Mouse (Mus musculus) cerebral cortex, adult 2 months (tissue): ENCODE results near the gene Rasal1.

Experiments used
- WGBS: fragments of 180-500 bp; shearing (Covaris S2); methylation state at CpG from one replicate; pipeline ENCODE4 v1.1.7; 2018; 5-methylcytosine and 5-hydroxymethylcytosine counted together

Rasal1 gene

GRCm38 (mm10) chr5:120648569-120649373, at the start of gene Rasal1:
TSS of gene Rasal1 (plus strand) at chr5:120648812.
- 1% methylated on average over 51 of the region's 53 CpGs for WGBS

DNA sequence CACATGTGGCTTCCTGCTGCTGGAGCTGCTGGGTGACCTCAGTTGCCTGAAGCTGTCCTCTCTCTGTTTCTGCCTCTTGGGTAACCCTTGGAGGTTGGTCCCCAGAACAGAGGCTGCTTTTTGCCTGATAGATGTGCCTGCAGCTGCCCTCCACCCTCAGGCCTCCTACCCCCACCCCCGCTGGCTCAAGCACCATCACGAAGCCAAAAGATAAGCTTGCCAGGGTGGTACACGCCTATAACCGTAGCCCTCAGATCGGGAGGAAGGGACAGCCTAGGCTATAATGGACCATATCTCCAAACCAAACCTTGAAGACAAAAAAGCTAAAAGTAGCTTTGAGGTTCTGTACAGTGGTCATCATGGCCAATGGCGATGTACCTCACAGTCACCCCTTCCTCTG, 49.0 kb upstream of the Rasal1 start:
- WGBS = 93% methylated on average over 6 of the region's 6 CpGs

DNA sequence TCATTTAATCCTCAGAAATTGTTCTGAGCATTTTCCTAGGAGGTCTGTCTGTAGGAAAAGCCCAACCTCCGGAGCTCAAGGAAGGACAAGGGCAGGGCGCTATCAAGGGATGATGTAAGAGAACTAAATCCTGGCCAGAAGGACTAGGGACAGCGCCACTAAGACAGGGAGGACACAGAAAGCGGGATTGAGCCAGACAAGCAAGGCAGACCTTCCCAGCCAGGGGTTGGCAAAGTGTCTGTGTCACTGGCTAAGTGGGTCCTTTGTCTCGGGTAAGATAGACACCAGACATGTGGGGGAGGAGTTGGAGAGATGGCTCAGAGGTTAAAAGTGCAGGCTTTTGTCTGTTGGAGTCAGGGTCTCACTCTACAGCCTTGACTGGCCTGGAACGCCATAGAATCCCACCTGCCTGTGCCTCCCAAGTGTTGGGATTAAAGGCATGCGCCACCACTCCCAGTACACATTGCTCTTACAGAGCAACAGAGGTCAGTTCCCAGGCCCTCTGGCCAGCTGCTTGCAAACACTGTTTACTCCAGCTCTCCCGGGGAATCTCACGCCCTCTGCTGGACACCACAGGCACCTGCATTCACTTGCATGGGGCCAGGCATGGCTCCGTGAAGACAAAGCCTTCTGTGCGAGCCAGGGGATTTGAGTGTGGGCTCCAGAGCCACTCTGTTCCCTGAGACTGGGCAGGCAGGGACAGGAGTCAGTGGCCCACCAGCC, 47.5 kb upstream of the Rasal1 start:
- WGBS = 61% methylated on average over 11 of the region's 11 CpGs

- 94% methylated on average over 12 of the region's 12 CpGs for WGBS
Measured at GRCm38 (mm10) chr5:120602210-120602609, 46.4 kb upstream of the Rasal1 start.

GRCm38 (mm10) chr5:120603515-120603914, 45.1 kb upstream of the Rasal1 start:
- 63% methylated on average over 7 of the region's 7 CpGs for WGBS

GRCm38 (mm10) chr5:120604839-120605238, 43.8 kb upstream of the Rasal1 start:
- 3% methylated on average over 6 of the region's 6 CpGs for WGBS

DNA sequence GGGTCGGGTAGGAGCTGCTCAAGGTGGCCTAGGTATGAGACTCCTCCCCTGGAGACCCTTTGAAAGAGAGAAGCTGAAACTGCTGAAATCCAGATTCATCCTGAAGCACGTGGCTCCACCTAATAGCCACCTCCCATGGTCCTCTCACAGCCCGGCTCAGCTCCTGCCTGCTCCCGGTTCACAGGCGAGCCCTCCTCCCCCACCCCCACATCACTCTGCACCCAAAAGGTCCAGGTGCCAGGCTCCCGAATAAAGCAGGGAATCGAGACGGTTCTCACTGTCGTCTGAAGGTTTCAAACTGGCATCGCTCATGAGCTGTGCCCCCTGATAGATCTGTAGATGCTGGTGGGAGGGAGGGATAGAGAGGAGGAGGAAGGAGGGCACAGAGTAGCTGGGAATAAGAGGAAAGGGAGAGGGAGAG, 43.4 kb upstream of the Rasal1 start:
- WGBS = 3% methylated on average over 10 of the region's 10 CpGs

DNA sequence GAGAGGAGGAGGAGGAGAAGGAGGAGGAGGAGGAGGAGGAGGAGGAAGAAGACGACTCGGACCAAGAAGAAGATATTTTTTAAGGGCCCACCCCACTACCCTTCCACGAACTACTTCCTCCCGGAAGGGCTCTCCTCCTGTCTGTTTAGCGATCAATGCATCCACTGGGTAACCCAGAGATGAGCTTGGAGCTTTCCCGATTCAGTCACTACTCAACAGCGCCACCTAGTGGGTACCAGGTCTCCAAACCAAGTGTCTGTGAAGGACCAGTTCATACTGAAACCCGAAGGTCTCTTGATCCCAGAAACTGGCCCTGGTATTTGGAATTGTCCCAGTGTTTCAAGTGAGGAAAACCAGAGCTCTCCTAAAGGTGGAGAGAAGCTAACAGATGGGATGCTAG, 42.9 kb upstream of the Rasal1 start:
- WGBS = 0% methylated on average over 8 of the region's 8 CpGs

GRCm38 (mm10) chr5:120606590-120607200, 41.9 kb upstream of the Rasal1 start:
- 68% methylated on average over 25 of the region's 25 CpGs for whole genome bisulfite sequencing

DNA sequence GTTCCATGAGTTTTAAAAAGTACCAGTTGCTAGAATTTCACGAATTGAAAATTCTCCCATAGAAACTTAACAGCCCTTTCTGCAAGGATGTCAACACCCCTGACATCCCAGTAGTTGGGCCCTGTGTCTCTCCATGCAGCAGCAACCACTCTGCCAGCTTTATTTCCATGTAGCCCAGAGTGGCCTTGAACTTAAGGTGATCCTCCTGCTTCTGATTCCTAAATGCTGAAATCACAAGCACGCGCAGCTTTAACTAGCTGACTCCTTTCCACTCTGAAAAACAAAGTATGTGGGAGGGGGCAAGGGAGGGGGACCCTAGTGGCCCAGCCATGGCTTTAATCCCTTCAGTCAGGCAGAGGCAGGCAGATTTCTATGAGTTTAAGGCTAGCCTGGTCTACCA, 41.3 kb upstream of the Rasal1 start:
- WGBS = 75% methylated on average over 3 of the region's 3 CpGs

- WGBS = 77% methylated on average over 16 of the region's 16 CpGs
Measured at GRCm38 (mm10) chr5:120609246-120609775, 39.3 kb upstream of the Rasal1 start.

- 84% methylated on average over 5 of the region's 5 CpGs for WGBS
Measured at GRCm38 (mm10) chr5:120610906-120611305, 37.7 kb upstream of the Rasal1 start.

DNA sequence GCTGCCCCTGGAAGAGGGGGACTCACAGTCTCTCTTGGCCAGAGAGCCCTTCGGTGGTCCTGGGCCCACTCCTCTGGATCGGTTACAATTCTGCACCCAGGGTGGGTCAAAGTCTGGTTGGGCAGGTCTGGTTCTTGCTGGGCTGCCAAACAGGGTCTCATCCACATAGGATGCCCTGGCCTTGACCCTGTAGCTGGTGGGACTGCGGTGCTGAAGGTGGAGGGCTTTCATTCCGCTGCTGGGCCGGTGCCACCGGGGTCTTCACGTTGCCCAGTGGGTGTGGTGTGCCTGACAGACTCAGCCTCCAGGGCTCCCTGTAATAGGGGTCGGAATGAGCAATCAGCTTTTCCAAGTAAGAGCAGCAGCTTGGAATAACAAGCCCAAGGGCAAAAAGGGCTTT, 37.2 kb upstream of the Rasal1 start:
- WGBS = 43% methylated on average over 8 of the region's 8 CpGs

DNA sequence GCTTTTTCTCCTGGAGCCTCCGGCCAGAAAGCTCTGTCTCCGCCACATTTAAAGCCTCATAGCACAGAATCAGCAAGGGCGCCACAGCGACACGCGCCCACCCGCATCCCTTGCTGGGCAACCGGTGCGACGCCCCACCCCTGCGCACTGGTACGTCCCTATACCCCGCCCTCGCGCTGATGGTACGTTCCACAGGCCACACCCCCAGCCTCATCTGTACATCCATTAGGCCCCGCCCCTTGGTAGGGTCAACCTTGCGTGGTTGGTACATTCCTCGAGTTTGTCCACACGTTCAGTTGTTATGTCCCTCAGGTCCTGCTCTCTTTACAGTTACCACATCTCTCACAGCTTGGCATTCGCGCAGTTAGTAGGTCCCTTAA, 36.2 kb upstream of the Rasal1 start, which contains the start of the genes Rita1 and Ddx54:
Gene Rita1 (minus strand): TSS at position 148 of the 380 bp plus-strand sequence.
Gene Ddx54 (plus strand): TSS at position 298 of the 380 bp plus-strand sequence.
- under 1% methylated on average over 22 of the region's 22 CpGs for WGBS

DNA sequence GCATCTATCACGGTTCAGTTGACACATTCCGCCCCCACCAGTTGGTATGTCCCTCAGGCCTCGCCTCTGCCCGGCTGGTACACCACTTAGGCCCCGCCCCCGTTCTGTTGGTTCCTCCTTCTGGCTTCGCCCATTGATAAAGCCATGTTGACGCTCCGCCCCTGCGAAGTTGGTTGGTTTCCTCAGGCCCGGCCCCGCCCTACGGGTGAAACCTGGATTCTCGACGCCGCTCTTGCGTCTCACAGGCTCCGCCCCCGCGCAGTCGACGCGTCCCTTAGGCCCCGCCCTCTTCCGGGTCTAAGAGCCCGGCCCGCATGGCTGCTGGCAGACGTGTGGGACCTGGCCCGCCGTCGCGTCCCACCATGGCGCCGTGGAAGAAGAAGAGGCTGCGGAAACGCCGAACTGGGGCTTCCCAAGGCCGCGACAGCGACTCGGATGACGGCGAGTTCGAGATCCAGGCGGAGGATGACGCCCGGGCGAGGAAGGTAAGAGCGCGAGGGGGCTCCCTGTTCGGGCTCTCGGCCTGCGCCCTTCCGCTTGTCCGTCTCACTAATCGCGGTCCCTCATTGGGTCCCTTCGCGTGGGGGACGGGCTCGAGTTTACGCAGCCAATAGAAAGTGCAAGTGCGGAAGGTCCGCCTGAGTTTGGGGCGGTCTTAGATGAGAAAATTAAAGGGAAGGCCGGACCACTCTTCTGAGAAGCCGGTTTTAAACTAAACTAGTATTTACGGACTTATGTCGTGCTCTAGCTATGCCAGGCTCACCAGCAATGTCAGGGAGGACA, 35.6 kb upstream of the Rasal1 start:
- under 1% methylated on average over 69 of the region's 69 CpGs for WGBS

DNA sequence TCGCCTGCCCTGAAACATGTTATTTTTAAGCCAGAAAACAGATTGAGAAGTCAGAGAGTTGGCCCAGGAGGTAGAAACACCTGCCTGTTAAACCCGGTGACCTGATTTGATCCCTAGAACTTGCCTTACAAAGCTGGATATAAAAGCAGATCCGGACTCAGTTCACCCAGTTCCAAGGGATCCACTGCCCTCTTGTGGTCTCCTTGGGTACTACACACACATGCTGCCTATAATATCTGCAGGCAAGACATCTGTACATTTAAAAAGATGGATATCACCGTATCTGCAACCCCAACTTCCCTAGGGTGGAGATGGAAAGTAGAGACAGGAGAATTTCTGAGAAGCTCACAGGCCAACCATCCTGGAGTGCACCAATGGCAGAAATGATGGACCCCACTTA, 32.7 kb upstream of the Rasal1 start:
- WGBS = 91% methylated on average over 4 of the region's 4 CpGs

DNA sequence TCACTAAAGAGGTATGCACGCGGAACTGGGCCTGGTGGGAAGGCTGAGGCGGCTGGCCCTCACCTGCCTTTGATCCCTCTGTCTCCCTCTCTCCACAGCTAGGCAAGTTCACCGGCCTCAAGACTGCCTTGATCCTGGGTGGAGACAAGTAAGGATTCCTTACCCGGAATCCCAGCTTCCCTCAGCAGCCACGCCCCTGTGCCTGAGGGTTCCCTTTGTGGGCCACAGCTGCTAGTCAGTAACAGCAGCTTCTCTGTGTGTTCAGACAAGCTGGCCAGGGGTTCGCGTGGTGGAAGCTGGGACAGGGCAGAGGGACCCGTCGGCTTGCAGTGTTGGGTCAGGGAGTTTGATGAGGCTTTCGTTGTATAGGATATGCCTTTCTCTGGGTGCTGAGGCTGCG, 29.8 kb upstream of the Rasal1 start:
- WGBS = 77% methylated on average over 12 of the region's 12 CpGs

DNA sequence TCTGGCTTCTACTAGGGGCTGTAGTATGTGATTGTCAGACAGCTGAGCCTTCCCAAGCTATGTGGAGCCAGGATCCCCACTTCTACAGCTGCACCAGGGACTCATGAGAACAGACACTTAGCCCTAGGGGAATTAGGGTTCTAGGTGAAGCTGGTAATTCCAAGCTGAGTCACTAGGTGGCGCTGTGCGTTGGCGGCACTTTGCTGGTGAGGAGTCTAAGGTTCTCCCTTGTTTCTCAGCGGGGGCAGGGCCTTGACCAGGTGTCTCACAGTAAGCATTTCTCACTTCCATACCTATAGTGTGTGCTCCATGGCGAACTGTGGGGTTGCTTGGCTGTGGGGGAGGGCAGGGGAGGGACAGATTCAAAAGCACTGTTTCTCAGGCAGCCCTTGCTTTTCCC, 29.4 kb upstream of the Rasal1 start:
- WGBS = 18% methylated on average over 5 of the region's 5 CpGs

GRCm38 (mm10) chr5:120620375-120621077, 28.1 kb upstream of the Rasal1 start:
- WGBS = 67% methylated on average over 18 of the region's 18 CpGs

DNA sequence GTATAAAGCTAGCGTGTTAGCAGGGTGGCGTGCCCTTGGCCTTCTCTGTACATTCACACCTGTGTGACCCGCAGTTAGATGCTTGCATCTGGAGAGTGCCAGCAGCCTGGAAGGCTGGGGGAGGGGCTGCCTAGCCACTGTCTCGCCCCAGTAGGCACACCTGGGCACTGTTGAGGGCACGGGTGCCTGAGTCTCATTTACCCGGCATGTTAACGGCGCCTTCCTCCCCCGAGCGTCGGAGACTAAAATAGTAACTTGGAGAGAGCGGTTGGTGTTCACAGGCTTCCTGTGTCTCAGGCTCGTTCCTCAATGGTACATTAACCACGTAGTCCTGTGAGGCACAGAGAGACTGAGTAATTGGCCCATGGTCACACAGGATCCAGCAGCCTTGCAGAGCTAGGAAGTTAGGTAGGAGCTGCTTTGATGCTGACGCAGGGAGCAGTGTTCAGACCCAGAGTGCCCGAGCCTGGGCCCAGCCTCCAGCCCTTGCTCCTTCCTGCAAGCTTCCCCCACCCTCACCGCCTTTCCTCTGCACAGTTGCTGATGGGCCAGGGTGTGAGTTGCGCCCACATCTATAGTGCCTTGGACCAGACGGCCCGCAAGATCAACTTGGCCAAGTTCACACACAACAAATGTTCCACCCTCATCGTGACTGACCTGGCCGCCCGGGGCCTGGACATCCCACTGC, 27.4 kb upstream of the Rasal1 start:
- WGBS = 50% methylated on average over 23 of the region's 23 CpGs
